Mouse (Mus musculus) liver, embryonic 14.5 days (tissue): ENCODE measurements around the gene Tapt1.

Experiments
- CTCF ChIP-seq: IDR thresholded peaks from 2 replicates; pipeline ENCODE4 v1.5.1; 2016; ENCODE audit warnings: antibody characterized with exemption, low read depth, control low read depth
- EP300 ChIP-seq: IDR thresholded peaks from 2 replicates; pipeline ENCODE4 v1.6.1; 2016; ENCODE audit warnings: antibody characterized with exemption, low read depth

- TF ChIP-seq CTCF (no peak), EP300 (no peak)
Measured at GRCm38 (mm10) chr5:44151327-44152051, 74.9 kb downstream of the Tapt1 start.
